10 mouse cellular contexts compared by ENCODE assay signal in the genomic region with DNA sequence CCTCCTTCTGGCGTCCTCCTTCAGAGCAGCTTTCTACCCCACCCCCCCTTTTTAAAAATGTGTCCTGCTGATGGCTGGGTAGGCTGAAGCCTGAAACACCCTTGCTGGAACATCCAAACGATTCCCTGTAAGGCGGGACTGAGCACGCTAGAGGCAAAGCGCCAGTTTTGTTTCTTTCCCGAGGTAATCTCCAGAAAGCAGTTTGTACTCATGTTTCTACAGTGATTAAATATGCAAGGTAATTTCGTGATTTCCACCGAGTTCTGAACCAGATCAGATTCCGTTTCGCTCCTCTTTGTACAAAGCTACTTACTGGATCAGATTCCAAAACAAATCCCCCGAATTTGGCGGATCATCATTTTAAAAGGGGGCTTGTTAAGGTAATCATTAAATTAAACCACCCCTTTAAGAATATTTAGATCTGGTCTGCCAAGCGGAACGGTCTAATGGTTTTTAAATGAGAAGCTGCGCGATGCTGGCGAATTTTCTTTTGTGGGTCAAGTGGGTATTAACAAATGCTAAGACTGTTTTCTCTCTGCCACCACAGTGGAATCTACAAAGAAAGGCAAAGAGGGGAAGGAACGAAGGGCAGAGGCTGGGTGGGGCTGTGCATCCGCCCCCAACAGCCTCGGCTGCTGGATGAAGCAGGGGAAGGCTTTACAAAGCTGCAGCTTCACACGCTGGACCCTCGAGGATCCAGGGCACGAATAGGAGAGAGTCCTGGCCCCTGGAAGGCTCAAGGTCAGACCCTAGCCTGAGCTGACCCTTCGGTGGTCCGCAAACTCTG.
DNase-seq lines count a peak whose midpoint lies in the region; ATAC-seq and TF ChIP-seq lines count a peak whose summit lies in the region.
"Had no signal": no experiment of that assay in that cellular context is flagged by ENCODE, and none has a peak within 500 bp of the region (broad histone marks: within the 10 kb centered on the region; RNA-seq: fewer than 3 reads in every experiment).

No protein-coding gene starts in this region.

- H3K9me3 ChIP-seq in heart, embryonic 11.5 days (replicated peaks; ENCODE audit: control insufficient read depth, low read length), result no peaks in the 10 kb centered on the region
- no peaks in the 10 kb centered on the region for H3K9me3 ChIP-seq in forebrain, embryonic 15.5 days
- H3K9me3 ChIP-seq in midbrain, embryonic 13.5 days, result no peaks in the 10 kb centered on the region

- no peak overlapping the region for H3K9ac ChIP-seq in heart, embryonic 11.5 days (ENCODE audit: low read depth, low read length)
- H3K9ac ChIP-seq in forebrain, embryonic 15.5 days (replicated peaks), result peak overlapping the region; percentile 23
- peak overlapping the region; percentile 40; the same call in 1 of the 2 replicates for H3K9ac ChIP-seq in midbrain, embryonic 13.5 days (replicated peaks)
- H3K9ac ChIP-seq: lung, embryonic 14.5 days had no signal

- no peak overlapping the region for H3K27ac ChIP-seq in heart, embryonic 11.5 days (ENCODE audit: low read depth, low read length)
- H3K27ac ChIP-seq in forebrain, embryonic 15.5 days (replicated peaks), result peak overlapping the region; percentile 54
- H3K27ac ChIP-seq in midbrain, embryonic 13.5 days, result peak overlapping the region; percentile 61
- H3K27ac ChIP-seq in cerebellum, adult 2 months (ENCODE audit: insufficient read depth, low read length), result no peak overlapping the region

- TF ChIP-seq POLR2A in cerebellum, adult 2 months (IDR thresholded peaks at IDR 0.05; ENCODE audit: borderline replicate concordance, insufficient read depth, low read length), result no peak

- no peak for ATAC-seq in heart, embryonic 11.5 days (replicated peaks; ENCODE audit: insufficient number of reproducible peaks, low FRiP score, low TSS enrichment)
- ATAC-seq in forebrain, embryonic 15.5 days (replicated peaks), result peak; percentile 39; the same call in 1 of the 2 replicates
- ATAC-seq in midbrain, embryonic 13.5 days, result peak; percentile 29; the same call in 1 of the 2 replicates
- no peak for ATAC-seq in inflammation-experienced regulatory T-cells, adult 6 months
- no peak for ATAC-seq in monocyte, adult 5-6 weeks (replicated peaks; ENCODE audit: insufficient number of reproducible peaks, low FRiP score, low TSS enrichment, poor library complexity, severe bottlenecking)

- TF ChIP-seq CTCF in cerebellum, adult 2 months (IDR thresholded peaks at IDR 0.05; ENCODE audit: borderline replicate concordance, insufficient read depth, low read depth, low read length), result no peak

- H3K27me3 ChIP-seq in heart, embryonic 11.5 days (ENCODE audit: control insufficient read depth, insufficient read depth, low read length), result no peaks in the 10 kb centered on the region
- H3K27me3 ChIP-seq in forebrain, embryonic 15.5 days, result no peaks in the 10 kb centered on the region
- H3K27me3 ChIP-seq in midbrain, embryonic 13.5 days, result 0 out of 2 replicates have a peak, but pooled peaks cover 7% of the 10 kb centered on the region
- no peaks in the 10 kb centered on the region for H3K27me3 ChIP-seq in cerebellum, adult 2 months (ENCODE audit: control insufficient read depth, insufficient read depth, low read length)

- H3K4me3 ChIP-seq in heart, embryonic 11.5 days (ENCODE audit: low read depth, low read length), result peak overlapping the region; percentile 8; the same call in 1 of the 2 replicates
- H3K4me3 ChIP-seq in forebrain, embryonic 15.5 days, result peak overlapping the region; percentile 21
- no peak overlapping the region; the same call in 1 of the 2 replicates for H3K4me3 ChIP-seq in midbrain, embryonic 13.5 days (replicated peaks)
- H3K4me3 ChIP-seq in cerebellum, adult 2 months (replicated peaks; ENCODE audit: insufficient read depth, low read depth, low read length), result no peak overlapping the region

- 28% methylated on average over 25 of the region's 25 CpGs for WGBS in heart, embryonic 11.5 days (ENCODE audit: insufficient replicate concordance)
- 4% methylated on average over 25 of the region's 25 CpGs for WGBS in forebrain, embryonic 15.5 days
- WGBS in midbrain, embryonic 13.5 days, result 9% methylated on average over 25 of the region's 25 CpGs
- 32% methylated on average over 25 of the region's 25 CpGs for WGBS in cerebellum, adult 2 months

- no peaks in the 10 kb centered on the region for H3K4me1 ChIP-seq in heart, embryonic 11.5 days (ENCODE audit: control insufficient read depth, insufficient read depth, low read length)
- peaks cover 22% of the 10 kb centered on the region for H3K4me1 ChIP-seq in forebrain, embryonic 15.5 days
- peaks cover 34% of the 10 kb centered on the region for H3K4me1 ChIP-seq in midbrain, embryonic 13.5 days (replicated peaks)
- no peaks in the 10 kb centered on the region for H3K4me1 ChIP-seq in cerebellum, adult 2 months (ENCODE audit: control insufficient read depth, insufficient read depth, low read length)

- H3K4me2 ChIP-seq in heart, embryonic 11.5 days, result peak overlapping the region; percentile 36
- H3K4me2 ChIP-seq in forebrain, embryonic 15.5 days (replicated peaks), result peak overlapping the region; percentile 41
- H3K4me2 ChIP-seq in midbrain, embryonic 13.5 days (replicated peaks), result peak overlapping the region; percentile 46
- H3K4me2 ChIP-seq: lung, embryonic 14.5 days had no signal

- H3K36me3 ChIP-seq in heart, embryonic 11.5 days (ENCODE audit: control insufficient read depth, insufficient read depth, low read length), result no peaks in the 10 kb centered on the region
- H3K36me3 ChIP-seq in forebrain, embryonic 15.5 days, result no peaks in the 10 kb centered on the region
- H3K36me3 ChIP-seq in midbrain, embryonic 13.5 days, result no peaks in the 10 kb centered on the region

- DNase-seq in heart, adult 11 months, result no peak
- peak; percentile 5 for DNase-seq in Muller cell, postnatal 12 days (ENCODE audit: inconsistent ontology term)
- DNase-seq in cerebellum, adult 2 months, result no peak
- DNase-seq: kidney, adult 11 months; lung, embryonic 14.5 days had no signal

Comparison
In these comparisons a context has a peak if more than half of its experiments do, and no peak if none do; other contexts are left out.
1. ATAC-seq: peak in forebrain, embryonic 15.5 days (single experiment) and midbrain, embryonic 13.5 days (single experiment); none in heart, embryonic 11.5 days (single experiment), inflammation-experienced regulatory T-cells, adult 6 months (single experiment) and monocyte, adult 5-6 weeks (single experiment).
2. H3K27ac ChIP-seq: peak in forebrain, embryonic 15.5 days (single experiment) and midbrain, embryonic 13.5 days (single experiment); none in heart, embryonic 11.5 days (single experiment) and cerebellum, adult 2 months (single experiment).
3. H3K4me3 ChIP-seq: peak in heart, embryonic 11.5 days (single experiment) and forebrain, embryonic 15.5 days (single experiment); none in midbrain, embryonic 13.5 days (single experiment) and cerebellum, adult 2 months (single experiment).
4. Peak in every context shown above with its lines, with median percentiles within 50 percentile points of each other: H3K4me2 ChIP-seq.